Mouse (Mus musculus): ENCODE measurements around the gene Lrrfip1. TPM values are rescaled to one million over a fixed set of nuclear protein-coding genes. Genes with fewer than 3 reads are reported as not detected.

Lrrfip1 gene
- polyA plus RNA-seq, 1 experiment: 83.3 TPM

DNA sequence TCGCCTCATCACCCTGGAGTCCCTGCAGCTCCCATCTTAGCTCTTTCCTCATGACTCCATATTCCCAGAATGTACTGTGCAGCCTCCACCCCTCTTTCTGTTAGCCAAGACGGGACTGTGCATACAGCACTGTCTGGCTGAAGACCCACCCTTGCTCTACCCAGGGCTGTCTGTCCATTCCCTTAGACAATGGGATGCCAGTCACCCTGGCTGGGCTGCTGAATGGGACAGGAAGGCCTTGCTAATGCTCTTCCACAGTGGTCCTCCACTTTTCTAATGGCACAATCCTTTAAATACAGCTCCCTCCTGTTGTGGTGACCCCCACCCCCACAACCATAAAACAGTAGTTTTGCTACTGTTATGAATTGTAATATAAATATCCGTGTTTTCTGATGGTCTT is 12.8 kb downstream of the Lrrfip1 start:
- no peak overlapping the region for H3K4me3 ChIP-seq
- H3K79me2 ChIP-seq (ENCODE audit: control insufficient read depth, insufficient read depth): peaks cover 61% of the 10 kb centered on the region
- H3K27me3 ChIP-seq (ENCODE audit: control insufficient read depth, insufficient read depth, insufficient read length): no peaks in the 10 kb centered on the region
- H3ac ChIP-seq (ENCODE audit: control insufficient read depth, insufficient read length): no peak overlapping the region
- TF ChIP-seq MYOG (IDR thresholded peaks at IDR 0.05; ENCODE audit: control insufficient read depth in 1 of 3, insufficient read depth in 1 of 3, insufficient read length in 2 of 3, low read depth in 2 of 3): no peak
- no peak for TF ChIP-seq CEBPB (IDR thresholded peaks at IDR 0.05; ENCODE audit: insufficient read depth, poor library complexity, severe bottlenecking)
- TF ChIP-seq MYOD1 (IDR thresholded peaks at IDR 0.05; ENCODE audit: control insufficient read depth in 1 of 3, insufficient read length in 2 of 3, low read depth in 2 of 3): no peak
- TF ChIP-seq USF1 (IDR thresholded peaks at IDR 0.05; ENCODE audit: low read depth): no peak
- no peaks in the 10 kb centered on the region for H3K36me3 ChIP-seq (ENCODE audit: control insufficient read depth, insufficient read depth)
- H3K4me2 ChIP-seq (ENCODE audit: low read depth): no peak overlapping the region

GRCm38 (mm10) chr1:91013803-91014202 is 15.3 kb downstream of the Lrrfip1 start:
- no peak overlapping the region for H3K4me2 ChIP-seq (ENCODE audit: low read depth)
- H3ac ChIP-seq (ENCODE audit: control insufficient read depth, insufficient read length): no peak overlapping the region
- H3K4me3 ChIP-seq: no peak overlapping the region
- H3K79me2 ChIP-seq (ENCODE audit: control insufficient read depth, insufficient read depth): peaks cover 55% of the 10 kb centered on the region
- no peaks in the 10 kb centered on the region for H3K36me3 ChIP-seq (ENCODE audit: control insufficient read depth, insufficient read depth)
- TF ChIP-seq SRF (IDR thresholded peaks at IDR 0.05; ENCODE audit: control insufficient read depth, insufficient read length, low read depth): no peak
- TF ChIP-seq REST (IDR thresholded peaks at IDR 0.05; ENCODE audit: insufficient read depth, insufficient read length): no peak
- TF ChIP-seq USF1 (IDR thresholded peaks at IDR 0.05; ENCODE audit: low read depth): no peak
- no peak for TF ChIP-seq MYOG (IDR thresholded peaks at IDR 0.05; ENCODE audit: control insufficient read depth in 1 of 3, insufficient read depth in 1 of 3, insufficient read length in 2 of 3, low read depth in 2 of 3)
- no peak for TF ChIP-seq POLR2A (IDR thresholded peaks at IDR 0.05; ENCODE audit: insufficient read length, low read depth)
- no peak for TF ChIP-seq TCF12 (IDR thresholded peaks at IDR 0.05; ENCODE audit: insufficient read depth, poor library complexity, severe bottlenecking)
- TF ChIP-seq TCF3 (IDR thresholded peaks at IDR 0.05; ENCODE audit: insufficient read length, low read depth): no peak
- no peak for TF ChIP-seq MAX (IDR thresholded peaks at IDR 0.05; ENCODE audit: low read depth)
- no peak for TF ChIP-seq POLR2AphosphoS2 (IDR thresholded peaks at IDR 0.05; ENCODE audit: insufficient read length, low read depth)
- H3K27me3 ChIP-seq (ENCODE audit: control insufficient read depth, insufficient read depth, insufficient read length): no peaks in the 10 kb centered on the region

DNA sequence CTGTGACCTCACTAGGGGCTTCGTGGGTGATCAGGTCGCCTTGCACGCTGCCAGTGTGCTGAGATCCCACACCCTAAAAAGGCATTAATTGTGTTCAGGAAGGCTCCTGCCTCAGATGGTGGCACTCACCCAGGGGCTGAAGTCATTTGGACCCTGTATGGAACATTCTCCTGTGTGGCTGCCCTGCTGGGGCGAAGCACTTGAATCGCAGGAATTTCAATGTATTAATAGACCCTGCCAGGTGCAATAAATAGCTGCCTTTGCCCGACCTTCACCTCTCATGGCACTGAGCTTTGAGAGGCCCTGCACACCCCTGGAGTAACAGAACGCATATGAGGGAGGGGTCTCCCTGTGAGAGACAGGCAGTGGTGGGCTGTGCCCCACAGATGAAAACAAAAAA is 17.0 kb downstream of the Lrrfip1 start:
- Histone ChIP-seq H3ac (ENCODE audit: control insufficient read depth, insufficient read length) (no peak overlapping the region), H3K79me2 (ENCODE audit: control insufficient read depth, insufficient read depth) (peaks cover 49% of the 10 kb centered on the region), H3K36me3 (ENCODE audit: control insufficient read depth, insufficient read depth) (no peaks in the 10 kb centered on the region), H3K4me3 (no peak overlapping the region), H3K4me2 (ENCODE audit: low read depth) (no peak overlapping the region), H3K27me3 (ENCODE audit: control insufficient read depth, insufficient read depth, insufficient read length) (no peaks in the 10 kb centered on the region)
- TF ChIP-seq SRF (IDR thresholded peaks at IDR 0.05; ENCODE audit: control insufficient read depth, insufficient read length, low read depth) (no peak), POLR2AphosphoS2 (IDR thresholded peaks at IDR 0.05; ENCODE audit: insufficient read length, low read depth) (no peak), E2F4 (IDR thresholded peaks at IDR 0.05; ENCODE audit: insufficient read depth) (no peak)

DNA sequence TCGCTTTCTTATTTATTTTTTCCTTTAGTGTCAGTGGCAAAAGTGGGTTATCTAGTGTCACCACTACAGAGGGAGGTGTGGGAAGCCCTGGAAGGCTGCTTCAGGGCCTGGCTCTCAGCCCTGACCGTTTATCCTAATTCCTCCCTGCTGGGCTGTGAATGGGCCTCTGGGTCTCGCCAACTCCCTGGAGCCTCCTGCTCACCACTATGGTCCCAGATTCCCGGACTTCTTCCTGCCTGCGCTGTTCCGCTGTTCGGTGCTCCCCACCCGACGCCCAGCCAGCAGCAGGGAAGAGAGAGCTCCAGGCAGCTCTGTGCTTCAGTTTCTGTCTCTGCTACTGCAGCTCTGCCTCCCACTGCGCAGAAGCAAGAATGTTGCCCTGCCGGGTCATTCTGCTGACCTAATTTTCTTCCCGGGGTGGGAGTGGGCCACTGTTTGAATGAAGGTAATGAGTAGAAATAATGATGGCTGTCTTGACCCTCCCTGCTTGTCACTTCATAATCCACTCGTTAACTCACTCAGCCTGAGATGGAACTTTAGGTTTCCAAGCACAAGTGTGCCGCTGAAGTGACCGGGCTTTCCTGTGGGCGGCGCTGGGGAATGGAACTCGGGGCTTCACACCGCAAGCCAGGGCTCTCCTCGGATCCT is 18.7 kb downstream of the Lrrfip1 start:
- TF ChIP-seq MYOD1 (IDR thresholded peaks at IDR 0.05; ENCODE audit: control insufficient read depth in 1 of 3, insufficient read length in 2 of 3, low read depth in 2 of 3): no peak
- no peak for TF ChIP-seq SRF (IDR thresholded peaks at IDR 0.05; ENCODE audit: control insufficient read depth, insufficient read length, low read depth)
- no peak for TF ChIP-seq E2F4 (IDR thresholded peaks at IDR 0.05; ENCODE audit: insufficient read depth)
- no peak for TF ChIP-seq MAX (IDR thresholded peaks at IDR 0.05; ENCODE audit: low read depth)
- no peak for TF ChIP-seq CEBPB (IDR thresholded peaks at IDR 0.05; ENCODE audit: insufficient read depth, poor library complexity, severe bottlenecking)
- TF ChIP-seq MYOG (IDR thresholded peaks at IDR 0.05; ENCODE audit: control insufficient read depth in 1 of 3, insufficient read depth in 1 of 3, insufficient read length in 2 of 3, low read depth in 2 of 3): no peak
- no peak for TF ChIP-seq TCF12 (IDR thresholded peaks at IDR 0.05; ENCODE audit: insufficient read depth, poor library complexity, severe bottlenecking)
- no peak for TF ChIP-seq REST (IDR thresholded peaks at IDR 0.05; ENCODE audit: insufficient read depth, insufficient read length)
- TF ChIP-seq POLR2A (IDR thresholded peaks at IDR 0.05; ENCODE audit: insufficient read length, low read depth): no peak
- Histone ChIP-seq H3K4me3 (no peak overlapping the region), H3K79me2 (ENCODE audit: control insufficient read depth, insufficient read depth) (peaks cover 45% of the 10 kb centered on the region), H3K4me2 (ENCODE audit: low read depth) (no peak overlapping the region), H3ac (ENCODE audit: control insufficient read depth, insufficient read length) (no peak overlapping the region), H3K36me3 (ENCODE audit: control insufficient read depth, insufficient read depth) (no peaks in the 10 kb centered on the region), H3K27me3 (ENCODE audit: control insufficient read depth, insufficient read depth, insufficient read length) (no peaks in the 10 kb centered on the region)

DNA sequence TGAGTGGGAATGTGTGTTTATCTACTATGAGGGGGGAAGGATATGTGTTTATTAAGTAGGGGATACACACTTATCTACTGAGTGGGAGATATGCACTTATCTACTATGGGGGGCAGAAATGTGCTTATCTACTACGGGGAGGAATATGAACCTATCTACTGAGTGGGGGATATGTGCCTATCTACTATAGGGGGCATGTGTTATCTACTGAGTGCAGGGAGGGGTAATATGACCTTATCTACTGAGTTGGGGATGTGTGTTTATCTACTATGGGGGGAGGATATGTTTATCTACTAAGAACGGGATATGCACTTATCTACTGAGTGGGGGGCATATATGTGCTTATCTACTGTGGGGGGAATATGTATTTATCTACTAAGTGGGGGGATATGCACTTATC is 20.8 kb downstream of the Lrrfip1 start:
- TF ChIP-seq MYOG (IDR thresholded peaks at IDR 0.05; ENCODE audit: control insufficient read depth in 1 of 3, insufficient read depth in 1 of 3, insufficient read length in 2 of 3, low read depth in 2 of 3) (no peak), CEBPB (IDR thresholded peaks at IDR 0.05; ENCODE audit: insufficient read depth, poor library complexity, severe bottlenecking) (no peak), TCF3 (IDR thresholded peaks at IDR 0.05; ENCODE audit: insufficient read length, low read depth) (no peak), USF1 (IDR thresholded peaks at IDR 0.05; ENCODE audit: low read depth) (no peak), MYOD1 (IDR thresholded peaks at IDR 0.05; ENCODE audit: control insufficient read depth in 1 of 3, insufficient read length in 2 of 3, low read depth in 2 of 3) (no peak), POLR2A (IDR thresholded peaks at IDR 0.05; ENCODE audit: insufficient read length, low read depth) (no peak), SRF (IDR thresholded peaks at IDR 0.05; ENCODE audit: control insufficient read depth, insufficient read length, low read depth) (no peak), TCF12 (IDR thresholded peaks at IDR 0.05; ENCODE audit: insufficient read depth, poor library complexity, severe bottlenecking) (no peak), MAX (IDR thresholded peaks at IDR 0.05; ENCODE audit: low read depth) (no peak), REST (IDR thresholded peaks at IDR 0.05; ENCODE audit: insufficient read depth, insufficient read length) (no peak), POLR2AphosphoS2 (IDR thresholded peaks at IDR 0.05; ENCODE audit: insufficient read length, low read depth) (no peak), E2F4 (IDR thresholded peaks at IDR 0.05; ENCODE audit: insufficient read depth) (no peak)
- Histone ChIP-seq H3K79me2 (ENCODE audit: control insufficient read depth, insufficient read depth) (peaks cover 26% of the 10 kb centered on the region), H3K4me2 (ENCODE audit: low read depth) (no peak overlapping the region), H3K4me3 (no peak overlapping the region), H3ac (ENCODE audit: control insufficient read depth, insufficient read length) (no peak overlapping the region), H3K36me3 (ENCODE audit: control insufficient read depth, insufficient read depth) (no peaks in the 10 kb centered on the region), H3K27me3 (ENCODE audit: control insufficient read depth, insufficient read depth, insufficient read length) (no peaks in the 10 kb centered on the region)
